In the genomic region with DNA sequence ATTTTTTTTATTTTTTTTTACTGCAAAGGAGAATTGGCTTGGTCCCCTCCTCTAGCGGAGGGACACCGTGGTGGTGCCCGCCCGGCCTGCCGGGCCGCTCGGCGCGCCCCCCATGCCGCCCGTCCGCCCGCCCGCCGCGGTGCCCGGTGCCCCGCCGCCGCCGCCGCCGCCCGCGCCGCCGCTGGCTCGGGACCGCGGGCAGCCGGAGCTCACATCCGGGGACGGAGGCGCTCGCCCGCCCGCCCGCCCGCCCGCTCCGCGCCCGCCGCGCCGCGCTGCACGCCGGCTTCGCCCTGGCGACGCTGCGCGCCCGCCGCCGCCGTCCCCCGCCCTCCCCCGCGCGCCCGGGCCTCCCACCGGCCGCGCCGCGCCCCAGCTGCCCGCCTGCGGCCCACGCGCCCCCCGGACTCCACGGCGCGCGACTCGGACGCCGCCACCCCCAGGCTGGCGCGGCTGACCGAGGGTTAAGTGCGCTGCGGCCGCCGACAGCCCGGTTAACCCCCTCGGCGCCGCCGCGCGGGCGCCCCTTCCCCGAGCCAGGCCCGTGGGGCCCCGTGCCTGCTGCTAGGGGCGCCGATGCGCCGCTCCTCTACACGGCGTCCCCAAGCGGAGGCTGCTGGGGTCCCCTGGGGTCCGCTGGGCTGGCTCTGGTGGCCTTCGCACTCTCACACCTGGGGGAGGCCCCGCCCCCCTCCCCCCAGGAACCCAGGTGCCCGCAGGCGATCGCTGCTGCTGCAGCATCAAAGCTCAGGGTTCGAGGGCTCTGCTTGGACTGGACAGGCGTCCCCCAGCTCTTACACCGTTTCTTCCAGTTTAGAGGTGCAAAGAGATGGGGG, we compare ENCODE assay signal across 8 mouse cellular contexts.
DNase-seq lines count a peak whose midpoint lies in the region; ATAC-seq lines count a peak whose summit lies in the region.

No protein-coding gene starts in this region.

- ATAC-seq in embryonic facial prominence, embryonic 14.5 days (ENCODE audit: low read depth) = peak; percentile 66
- peak; percentile 76 for ATAC-seq in hindbrain, embryonic 16.5 days
- ATAC-seq in stomach, embryonic 15.5 days (ENCODE audit: insufficient read depth, low FRiP score, low read depth) = peak; percentile 40

- H3K27ac ChIP-seq in embryonic facial prominence, embryonic 14.5 days (replicated peaks; ENCODE audit: low read depth, low read length) = no peak overlapping the region
- H3K27ac ChIP-seq in hindbrain, embryonic 16.5 days (ENCODE audit: low read depth, low read length) = peak overlapping the region; percentile 86
- H3K27ac ChIP-seq in stomach, embryonic 15.5 days = peak overlapping the region; percentile 57; the same call in 1 of the 2 replicates

- H3K4me1 ChIP-seq in embryonic facial prominence, embryonic 14.5 days (ENCODE audit: control insufficient read depth, insufficient read depth, low read length) = no peaks in the 10 kb centered on the region
- H3K4me1 ChIP-seq in hindbrain, embryonic 16.5 days (ENCODE audit: control insufficient read depth, insufficient read depth, low read depth, low read length) = peaks cover 11% of the 10 kb centered on the region
- H3K4me1 ChIP-seq in stomach, embryonic 15.5 days = peaks cover 10% of the 10 kb centered on the region; the same call in 1 of the 2 replicates

- peak; percentile 44 to 69 for DNase-seq in adrenal gland, adult (ENCODE audit: inconsistent age in 2 of 2, low spot score in 1 of 2)
- DNase-seq in adrenal gland, adult 8-10 months = no peak
- peak; percentile 54 for DNase-seq in right cerebral cortex, postnatal 25 days
- DNase-seq in right cerebral cortex, adult 18-20 months = no peak
- DNase-seq in embryonic facial prominence, embryonic 14.5 days (ENCODE audit: low spot score) = peak; percentile 49
- peak; percentile 42 to 70 for DNase-seq in lung, postnatal 4 days

- H3K27me3 ChIP-seq in embryonic facial prominence, embryonic 14.5 days (replicated peaks; ENCODE audit: control insufficient read depth, insufficient read depth, low read length) = no peaks in the 10 kb centered on the region
- no peaks in the 10 kb centered on the region for H3K27me3 ChIP-seq in hindbrain, embryonic 16.5 days (replicated peaks; ENCODE audit: control insufficient read depth, insufficient read depth, low read length)
- H3K27me3 ChIP-seq in stomach, embryonic 15.5 days (replicated peaks) = 0 out of 2 replicates have a peak, but pooled peaks cover 3% of the 10 kb centered on the region

- under 1% methylated on average over 29 of the region's 114 CpGs for WGBS in embryonic facial prominence, embryonic 14.5 days
- WGBS in hindbrain, embryonic 16.5 days = under 1% methylated on average over 57 of the region's 114 CpGs
- WGBS in stomach, embryonic 15.5 days = under 1% methylated on average over 55 of the region's 114 CpGs

- H3K4me2 ChIP-seq in embryonic facial prominence, embryonic 14.5 days (ENCODE audit: low read depth, low read length) = peak overlapping the region; percentile 95
- peak overlapping the region; percentile 79 for H3K4me2 ChIP-seq in hindbrain, embryonic 16.5 days (ENCODE audit: low read length)
- H3K4me2 ChIP-seq in stomach, embryonic 15.5 days = peak overlapping the region; percentile 85

- H3K4me3 ChIP-seq in embryonic facial prominence, embryonic 14.5 days (ENCODE audit: low read depth, low read length) = peak overlapping the region; percentile 64
- peak overlapping the region; percentile 79 for H3K4me3 ChIP-seq in hindbrain, embryonic 16.5 days (ENCODE audit: low read length)
- H3K4me3 ChIP-seq in stomach, embryonic 15.5 days (replicated peaks) = peak overlapping the region; percentile 58

- no peaks in the 10 kb centered on the region for H3K36me3 ChIP-seq in embryonic facial prominence, embryonic 14.5 days (ENCODE audit: control insufficient read depth, insufficient read depth, low read length)
- no peaks in the 10 kb centered on the region for H3K36me3 ChIP-seq in hindbrain, embryonic 16.5 days (ENCODE audit: control insufficient read depth, insufficient read depth, low read length)
- H3K36me3 ChIP-seq in stomach, embryonic 15.5 days = no peaks in the 10 kb centered on the region

- H3K9ac ChIP-seq in embryonic facial prominence, embryonic 14.5 days (ENCODE audit: low read depth, low read length) = peak overlapping the region; percentile 83
- peak overlapping the region; percentile 89 for H3K9ac ChIP-seq in hindbrain, embryonic 16.5 days (ENCODE audit: low read depth, low read length)
- H3K9ac ChIP-seq in stomach, embryonic 15.5 days = peak overlapping the region; percentile 51

- H3K9me3 ChIP-seq in embryonic facial prominence, embryonic 14.5 days (ENCODE audit: control insufficient read depth, low read length) = no peaks in the 10 kb centered on the region
- H3K9me3 ChIP-seq in hindbrain, embryonic 16.5 days (ENCODE audit: control insufficient read depth, low read length) = no peaks in the 10 kb centered on the region
- no peaks in the 10 kb centered on the region for H3K9me3 ChIP-seq in stomach, embryonic 15.5 days

Comparison
In these comparisons a context has a peak if more than half of its experiments do, and no peak if none do; other contexts are left out.
1. DNase-seq: peak in adrenal gland, adult (2 of 2), right cerebral cortex, postnatal 25 days (single experiment), embryonic facial prominence, embryonic 14.5 days (single experiment) and lung, postnatal 4 days (2 of 2); none in adrenal gland, adult 8-10 months (single experiment) and right cerebral cortex, adult 18-20 months (single experiment).
2. Peak in every context shown above with its lines, with median percentiles within 50 percentile points of each other: ATAC-seq, H3K4me2 ChIP-seq, H3K4me3 ChIP-seq and H3K9ac ChIP-seq.